Mouse (Mus musculus) ES-Bruce4 (cell line): Measurements from ENCODE around the gene Pde7b. TPM values are rescaled to one million over a fixed set of nuclear protein-coding genes. Genes with fewer than 3 reads are reported as not detected.

Experiments used
- H3K27ac ChIP-seq: 2 replicates; pipeline ENCODE4 v1.5.1; 2012; ENCODE audit warnings: low read length, inconsistent platforms; ENCODE audit not compliant: insufficient read depth
- H3K27me3 ChIP-seq: 2 replicates; pipeline ENCODE4 v1.6.1; 2012; ENCODE audit warnings: mild to moderate bottlenecking, low read length, inconsistent platforms; ENCODE audit not compliant: control insufficient read depth, poor library complexity, insufficient read depth, severe bottlenecking
- H3K36me3 ChIP-seq: 2 replicates; pipeline ENCODE4 v1.6.1; 2012; ENCODE audit warnings: inconsistent platforms, mild to moderate bottlenecking, low read length, moderate library complexity; ENCODE audit not compliant: control insufficient read depth, poor library complexity, insufficient read depth, severe bottlenecking
- H3K4me1 ChIP-seq: one replicate; pipeline ENCODE4 v1.8.1; 2011; ENCODE audit warnings: low read length; ENCODE audit not compliant: control insufficient read depth, insufficient read depth
- H3K4me3 ChIP-seq: 2 replicates; pipeline ENCODE4 v1.5.1; 2011; ENCODE audit warnings: low read depth, mild to moderate bottlenecking, low read length
- H3K9ac ChIP-seq: 2 replicates; pipeline ENCODE4 v1.6.1; 2012; ENCODE audit warnings: low read depth, mild to moderate bottlenecking, inconsistent platforms; ENCODE audit not compliant: poor library complexity, severe bottlenecking
- H3K9me3 ChIP-seq: replicated peaks from 2 replicates; pipeline ENCODE4 v1.6.1; 2012; ENCODE audit warnings: mild to moderate bottlenecking, low read length, inconsistent platforms; ENCODE audit not compliant: control insufficient read depth, poor library complexity, insufficient read depth, severe bottlenecking
- CTCF ChIP-seq: IDR thresholded peaks from one replicate; pipeline ENCODE4 v1.8.1; 2011; ENCODE audit warnings: low read depth, low read length
- EP300 ChIP-seq: IDR thresholded peaks from 2 replicates; pipeline ENCODE4 v1.6.1; 2011; ENCODE audit warnings: low read depth, low read length; ENCODE audit not compliant: insufficient read depth
- POLR2A ChIP-seq: IDR thresholded peaks from one replicate; pipeline ENCODE4 v1.8.1; 2011; ENCODE audit warnings: low read length; ENCODE audit not compliant: insufficient read depth
- polyA plus RNA-seq: library from polyadenylated mRNA; stranded (reverse); fragments of >200 nt; gene quantifications from 2 replicates; pipeline ENCODE4 v1.2.4, GENCODE M21; 2011; ENCODE audit warnings: low read depth; ENCODE audit not compliant: missing spikeins, insufficient read depth, insufficient read length

Gene Pde7b
- polyA plus RNA-seq, 1 experiment = 0.18 TPM

- Histone ChIP-seq H3K36me3 (no peaks in the 10 kb centered on the region), H3K4me3 (no peak overlapping the region), H3K9ac (no peak overlapping the region), H3K27me3 (no peaks in the 10 kb centered on the region), H3K4me1 (no peaks in the 10 kb centered on the region), H3K27ac (no peak overlapping the region), H3K9me3 (no peaks in the 10 kb centered on the region)
- TF ChIP-seq POLR2A = no peak
- TF ChIP-seq EP300 = no peak
- no peak for TF ChIP-seq CTCF
Observed at GRCm38 (mm10) chr10:20550771-20551170, 174.1 kb downstream of the Pde7b start.

- Histone ChIP-seq H3K27ac (no peak overlapping the region), H3K4me1 (no peaks in the 10 kb centered on the region), H3K9ac (no peak overlapping the region), H3K9me3 (no peaks in the 10 kb centered on the region), H3K36me3 (no peaks in the 10 kb centered on the region), H3K4me3 (no peak overlapping the region), H3K27me3 (no peaks in the 10 kb centered on the region)
- no peak for TF ChIP-seq EP300
- TF ChIP-seq POLR2A = no peak
- no peak for TF ChIP-seq CTCF
Observed at GRCm38 (mm10) chr10:20550161-20550560, 174.7 kb downstream of the Pde7b start.

GRCm38 (mm10) chr10:20548833-20549710 lies 175.8 kb downstream of the Pde7b start:
- H3K9ac ChIP-seq = no peak overlapping the region
- H3K36me3 ChIP-seq = no peaks in the 10 kb centered on the region
- H3K27ac ChIP-seq = no peak overlapping the region
- H3K27me3 ChIP-seq = no peaks in the 10 kb centered on the region
- H3K9me3 ChIP-seq = no peaks in the 10 kb centered on the region
- H3K4me1 ChIP-seq = no peaks in the 10 kb centered on the region
- no peak for TF ChIP-seq EP300
- no peak for TF ChIP-seq POLR2A
- no peak for TF ChIP-seq CTCF
- no peak overlapping the region for H3K4me3 ChIP-seq

- Histone ChIP-seq H3K27me3 (no peaks in the 10 kb centered on the region), H3K36me3 (no peaks in the 10 kb centered on the region), H3K27ac (no peak overlapping the region), H3K9ac (no peak overlapping the region), H3K4me1 (no peaks in the 10 kb centered on the region), H3K4me3 (peak overlapping the region; percentile 3; the same call in 1 of the 2 replicates), H3K9me3 (no peaks in the 10 kb centered on the region)
- no peak for TF ChIP-seq CTCF
- no peak for TF ChIP-seq EP300
- TF ChIP-seq POLR2A = no peak
Observed at GRCm38 (mm10) chr10:20547951-20548551, 176.8 kb downstream of the Pde7b start.

GRCm38 (mm10) chr10:20543121-20543520 lies 181.8 kb downstream of the Pde7b start:
- H3K9ac ChIP-seq = no peak overlapping the region
- no peaks in the 10 kb centered on the region for H3K36me3 ChIP-seq
- no peaks in the 10 kb centered on the region for H3K9me3 ChIP-seq
- H3K4me1 ChIP-seq = no peaks in the 10 kb centered on the region
- H3K4me3 ChIP-seq = no peak overlapping the region
- H3K27me3 ChIP-seq = no peaks in the 10 kb centered on the region
- TF ChIP-seq EP300 = no peak
- no peak for TF ChIP-seq POLR2A
- no peak for TF ChIP-seq CTCF
- H3K27ac ChIP-seq = no peak overlapping the region

- H3K4me1 ChIP-seq = no peaks in the 10 kb centered on the region
- no peaks in the 10 kb centered on the region for H3K36me3 ChIP-seq
- H3K4me3 ChIP-seq = no peak overlapping the region
- TF ChIP-seq CTCF (no peak), EP300 (no peak), POLR2A (no peak)
- H3K27me3 ChIP-seq = no peaks in the 10 kb centered on the region
- H3K9me3 ChIP-seq = no peaks in the 10 kb centered on the region
- no peak overlapping the region for H3K9ac ChIP-seq
- no peak overlapping the region for H3K27ac ChIP-seq
Observed at GRCm38 (mm10) chr10:20533811-20534210, 191.1 kb downstream of the Pde7b start.
